Mouse (Mus musculus) embryonic fibroblast, embryonic 13.5 days (primary cell): ENCODE results near the gene Tia1.

ENCODE experiments used
- CTCF ChIP-seq: IDR thresholded peaks from 2 replicates; pipeline ENCODE4 v1.5.1; 2011; ENCODE audit warnings: mild to moderate bottlenecking, control low read depth, low read length, moderate library complexity, borderline replicate concordance; ENCODE audit not compliant: insufficient read depth
- POLR2A ChIP-seq: IDR thresholded peaks from 2 replicates; pipeline ENCODE4 v1.6.1; 2011; ENCODE audit warnings: low read depth, mild to moderate bottlenecking, control low read depth, low read length, moderate library complexity

- no peak for TF ChIP-seq CTCF
- no peak for TF ChIP-seq POLR2A
Measured at GRCm38 (mm10) chr6:86395021-86395420, 9.0 kb upstream of the Tia1 start.
